ENCODE assay signal across 9 mouse cellular contexts in genomic region chr1:36030421-36030821, GRCm38 (mm10). TPM values are rescaled to one million over a fixed set of nuclear protein-coding genes. Genes with fewer than 3 reads are reported as not detected.
DNase-seq lines count a peak whose midpoint lies in the region; ATAC-seq and TF ChIP-seq lines count a peak whose summit lies in the region.
"Had no signal": no experiment of that assay in that cellular context is flagged by ENCODE, and none has a peak within 500 bp of the region (broad histone marks: within the 10 kb centered on the region; RNA-seq: fewer than 3 reads in every experiment).

No protein-coding gene starts in this region.

- no peak for ATAC-seq in midbrain, embryonic 16.5 days
- ATAC-seq in limb, embryonic 11.5 days (ENCODE audit: insufficient number of reproducible peaks, low FRiP score, low TSS enrichment, low read depth): no peak

- peak; percentile 16 for DNase-seq in midbrain, embryonic 10.5 days (ENCODE audit: low spot score)
- DNase-seq in cerebellum, adult 2 months: peak; percentile 88 to 93
- peak; percentile 82 for DNase-seq in gastrocnemius, adult 18-20 months (ENCODE audit: low spot score)
- peak; percentile 80 to 81 for DNase-seq in kidney, adult 8-10 months
- peak; percentile 61 for DNase-seq in limb, embryonic 11.5 days (ENCODE audit: low spot score)
- DNase-seq in right cerebral cortex, postnatal 10 days (ENCODE audit: low spot score in 2 of 2): peak; percentile 80 to 88
- DNase-seq in spleen, postnatal 10 days (ENCODE audit: low spot score in 2 of 2): no peak

- H3K27ac ChIP-seq in midbrain, embryonic 10.5 days (replicated peaks): no peak overlapping the region; the same call in 1 of the 2 replicates
- H3K27ac ChIP-seq in midbrain, embryonic 16.5 days (ENCODE audit: low read length): no peak overlapping the region
- H3K27ac ChIP-seq in cerebellum, adult 2 months (ENCODE audit: insufficient read depth, low read length): peak overlapping the region; percentile 24
- 0 out of 2 replicates have a peak overlapping the region, but pooled peaks have one; percentile 15 for H3K27ac ChIP-seq in limb, embryonic 11.5 days (replicated peaks; ENCODE audit: low read depth, low read length)
- H3K27ac ChIP-seq: neural tube, embryonic 13.5 days had no signal

- no peak; the same call in 1 of the 2 replicates for TF ChIP-seq POLR2A in cerebellum, adult 2 months (IDR thresholded peaks at IDR 0.05; ENCODE audit: borderline replicate concordance, insufficient read depth, low read length)

- no peaks in the 10 kb centered on the region; the same call in 1 of the 2 replicates for H3K9me3 ChIP-seq in midbrain, embryonic 10.5 days (replicated peaks)
- no peaks in the 10 kb centered on the region for H3K9me3 ChIP-seq in midbrain, embryonic 16.5 days (replicated peaks; ENCODE audit: control insufficient read depth, low read length, poor library complexity, severe bottlenecking)
- H3K9me3 ChIP-seq in limb, embryonic 11.5 days (ENCODE audit: control insufficient read depth, low read length): no peaks in the 10 kb centered on the region
- H3K9me3 ChIP-seq: neural tube, embryonic 13.5 days had no signal

- 67% methylated on average over 10 of the region's 10 CpGs for WGBS in midbrain, embryonic 10.5 days
- 69% methylated on average over 10 of the region's 10 CpGs for WGBS in midbrain, embryonic 16.5 days
- WGBS in cerebellum, adult 2 months: 4% methylated on average over 10 of the region's 10 CpGs
- 23% methylated on average over 10 of the region's 10 CpGs for WGBS in limb, embryonic 11.5 days

- H3K36me3 ChIP-seq in midbrain, embryonic 10.5 days: no peaks in the 10 kb centered on the region
- H3K36me3 ChIP-seq in midbrain, embryonic 16.5 days (ENCODE audit: control insufficient read depth, insufficient read depth, low read length): no peaks in the 10 kb centered on the region
- H3K36me3 ChIP-seq in limb, embryonic 11.5 days (ENCODE audit: control insufficient read depth, insufficient read depth, low read length): no peaks in the 10 kb centered on the region
- H3K36me3 ChIP-seq: neural tube, embryonic 13.5 days had no signal

- no peak overlapping the region for H3K4me2 ChIP-seq in midbrain, embryonic 16.5 days (ENCODE audit: low read length)
- H3K4me2 ChIP-seq in limb, embryonic 11.5 days (ENCODE audit: low read depth, severe bottlenecking): no peak overlapping the region
- H3K4me2 ChIP-seq: neural tube, embryonic 13.5 days had no signal

- no peaks in the 10 kb centered on the region for H3K27me3 ChIP-seq in midbrain, embryonic 10.5 days (ENCODE audit: low read depth, poor library complexity, severe bottlenecking)
- no peaks in the 10 kb centered on the region for H3K27me3 ChIP-seq in midbrain, embryonic 16.5 days (ENCODE audit: control insufficient read depth, insufficient read depth, low read depth, low read length)
- no peaks in the 10 kb centered on the region for H3K27me3 ChIP-seq in cerebellum, adult 2 months (ENCODE audit: control insufficient read depth, insufficient read depth, low read length)
- no peaks in the 10 kb centered on the region for H3K27me3 ChIP-seq in limb, embryonic 11.5 days (ENCODE audit: control insufficient read depth, insufficient read depth, low read length)
- H3K27me3 ChIP-seq: neural tube, embryonic 13.5 days had no signal

- no peak overlapping the region for H3K9ac ChIP-seq in midbrain, embryonic 16.5 days (ENCODE audit: low read depth, low read length)
- no peak overlapping the region for H3K9ac ChIP-seq in limb, embryonic 11.5 days (ENCODE audit: low read length)
- H3K9ac ChIP-seq: neural tube, embryonic 13.5 days had no signal

- H3K4me3 ChIP-seq in midbrain, embryonic 10.5 days: no peak overlapping the region
- H3K4me3 ChIP-seq in midbrain, embryonic 16.5 days (ENCODE audit: low read depth, low read length): no peak overlapping the region
- peak overlapping the region; percentile 12 for H3K4me3 ChIP-seq in cerebellum, adult 2 months (replicated peaks; ENCODE audit: insufficient read depth, low read depth, low read length)
- no peak overlapping the region for H3K4me3 ChIP-seq in limb, embryonic 11.5 days (ENCODE audit: low read depth, low read length)
- H3K4me3 ChIP-seq: neural tube, embryonic 13.5 days had no signal

- no peak for TF ChIP-seq CTCF in cerebellum, adult 2 months (IDR thresholded peaks at IDR 0.05; ENCODE audit: borderline replicate concordance, insufficient read depth, low read depth, low read length)

- H3K4me1 ChIP-seq in midbrain, embryonic 10.5 days: no peaks in the 10 kb centered on the region
- H3K4me1 ChIP-seq in midbrain, embryonic 16.5 days (ENCODE audit: control insufficient read depth, insufficient read depth, low read length): no peaks in the 10 kb centered on the region
- H3K4me1 ChIP-seq in cerebellum, adult 2 months (ENCODE audit: control insufficient read depth, insufficient read depth, low read length): peaks cover 13% of the 10 kb centered on the region
- H3K4me1 ChIP-seq in limb, embryonic 11.5 days (ENCODE audit: control insufficient read depth, insufficient read depth, low read length): no peaks in the 10 kb centered on the region
- H3K4me1 ChIP-seq: neural tube, embryonic 13.5 days had no signal

RNA-seq across cellular contexts. Expression of gene Hs6st1, which starts 37.8 kb away (rescaled TPM):
- polyA plus RNA-seq in midbrain, embryonic 10.5 days (2016; fragmentation: Nextera tagmentation; extraction: Ambion mirVana): 4.9 and 5.4 TPM in 2 replicates
- 9.4 and 10.8 TPM in 2 replicates for polyA plus RNA-seq in midbrain, embryonic 16.5 days (2015; fragmentation: Nextera tagmentation; extraction: Ambion mirVana)
- polyA plus RNA-seq in cerebellum, adult 2 months (2012; rRNA removed): 69.8 and 70.5 TPM in 2 replicates
- 10 to 100 TPM; 19.7 to 22.0 TPM for total RNA-seq in gastrocnemius, adult 18-20 months (2021)
- polyA plus RNA-seq in limb, embryonic 11.5 days (2014; fragmentation: Nextera tagmentation; extraction: Ambion mirVana): 8.4 and 9.7 TPM in 2 replicates

Comparison
In these comparisons a context has a peak if more than half of its experiments do, and no peak if none do; other contexts are left out.
1. DNase-seq: peak in midbrain, embryonic 10.5 days (single experiment), cerebellum, adult 2 months (2 of 2), gastrocnemius, adult 18-20 months (single experiment), kidney, adult 8-10 months (2 of 2), limb, embryonic 11.5 days (single experiment) and right cerebral cortex, postnatal 10 days (2 of 2); none in spleen, postnatal 10 days (0 of 2).
2. H3K27ac ChIP-seq: peak in cerebellum, adult 2 months (single experiment) and limb, embryonic 11.5 days (single experiment); none in midbrain, embryonic 10.5 days (single experiment) and midbrain, embryonic 16.5 days (single experiment).